Mouse (Mus musculus) liver, embryonic 13.5 days (tissue): ENCODE data around the gene Ubash3a. TPM values are rescaled to one million over a fixed set of nuclear protein-coding genes. Genes with fewer than 3 reads are reported as not detected.

ENCODE experiments used
- ATAC-seq: fragments of 200-750 bp; cut with Nextera tagmentation; 2 replicates; pipeline ENCODE4 v1.8.0; 2017; ENCODE audit warnings: low read depth, mild to moderate bottlenecking, moderate number of reproducible peaks, moderate library complexity
- DNase-seq: peaks from one replicate; pipeline ENCODE4 v3.0.0; 2022
- H3K27ac ChIP-seq: fragments of 300-500 bp; sonication (generic); 2 replicates; pipeline ENCODE4 v1.5.1; 2015; ENCODE audit warnings: moderate library complexity, mild to moderate bottlenecking, inconsistent platforms
- H3K27me3 ChIP-seq: fragments of 300-500 bp; sonication (generic); 2 replicates; pipeline ENCODE4 v1.6.1; 2015; ENCODE audit warnings: mild to moderate bottlenecking, inconsistent platforms
- H3K36me3 ChIP-seq: fragments of 300-500 bp; sonication (generic); 2 replicates; pipeline ENCODE4 v1.6.1; 2015; ENCODE audit warnings: mild to moderate bottlenecking, inconsistent platforms
- H3K4me1 ChIP-seq: fragments of 300-500 bp; sonication (generic); replicated peaks from 2 replicates; pipeline ENCODE4 v1.6.1; 2015; ENCODE audit warnings: inconsistent platforms
- H3K4me2 ChIP-seq: fragments of 300-500 bp; sonication (generic); 2 replicates; pipeline ENCODE4 v1.6.1; 2015; ENCODE audit warnings: inconsistent platforms, mild to moderate bottlenecking, moderate library complexity
- H3K4me3 ChIP-seq: fragments of 300-500 bp; sonication (generic); replicated peaks from 2 replicates; pipeline ENCODE4 v1.5.1; 2015; ENCODE audit warnings: mild to moderate bottlenecking, inconsistent platforms
- H3K9ac ChIP-seq: fragments of 300-500 bp; sonication (generic); 2 replicates; pipeline ENCODE4 v1.6.1; 2015; ENCODE audit warnings: mild to moderate bottlenecking, inconsistent platforms
- H3K9me3 ChIP-seq: fragments of 300-500 bp; sonication (generic); replicated peaks from 2 replicates; pipeline ENCODE4 v1.6.1; 2016; ENCODE audit warnings: inconsistent platforms
- WGBS: fragments of 180-500 bp; shearing (Covaris S2); methylation state at CpG from one replicate; pipeline ENCODE4 v1.1.7; 2015; ENCODE audit not compliant: insufficient replicate concordance; 5-methylcytosine and 5-hydroxymethylcytosine counted together
- polyA plus RNA-seq: library from polyadenylated mRNA; unstranded; fragments of >200 nt; fragmentation: Nextera tagmentation; extraction: Ambion mirVana; gene quantifications from 2 replicates; pipeline ENCODE4 v1.2.1, GENCODE M21; 2015

Ubash3a gene
- polyA plus RNA-seq, 1 experiment from 2014 or later, result 18.8 TPM

- H3K9me3 ChIP-seq, result no peaks in the 10 kb centered on the region
- H3K9ac ChIP-seq, result no peak overlapping the region
- H3K4me2 ChIP-seq, result no peak overlapping the region
- peaks cover 1% of the 10 kb centered on the region; the same call in 1 of the 2 replicates for H3K27me3 ChIP-seq
- DNase-seq, result no peak
- no peak overlapping the region for H3K27ac ChIP-seq
- H3K4me3 ChIP-seq, result no peak overlapping the region
- no peaks in the 10 kb centered on the region for H3K36me3 ChIP-seq
- H3K4me1 ChIP-seq, result 0 out of 2 replicates have a peak, but pooled peaks cover 4% of the 10 kb centered on the region
- 30% methylated on average over 7 of the region's 7 CpGs for WGBS
- no peak for ATAC-seq
These were observed 63.6 kb downstream of the Ubash3a start for GRCm38 (mm10) chr17:31271136-31271851.

- Histone ChIP-seq H3K4me1 (peaks cover 12% of the 10 kb centered on the region), H3K4me3 (no peak overlapping the region), H3K4me2 (no peak overlapping the region), H3K27ac (no peak overlapping the region), H3K9me3 (no peaks in the 10 kb centered on the region), H3K27me3 (peaks cover 8% of the 10 kb centered on the region; the same call in 1 of the 2 replicates), H3K36me3 (no peaks in the 10 kb centered on the region), H3K9ac (no peak overlapping the region)
- no peak for DNase-seq
- WGBS, result 73% methylated on average over 9 of the region's 9 CpGs
- no peak for ATAC-seq
These were observed 64.9 kb downstream of the Ubash3a start for GRCm38 (mm10) chr17:31272416-31273165.

- Histone ChIP-seq H3K4me1 (peaks cover 12% of the 10 kb centered on the region), H3K36me3 (no peaks in the 10 kb centered on the region), H3K27me3 (peaks cover 8% of the 10 kb centered on the region; the same call in 1 of the 2 replicates), H3K9ac (no peak overlapping the region), H3K27ac (no peak overlapping the region), H3K9me3 (no peaks in the 10 kb centered on the region), H3K4me2 (no peak overlapping the region), H3K4me3 (no peak overlapping the region)
- no peak for DNase-seq
- ATAC-seq, result no peak
- WGBS, result 72% methylated on average over 8 of the region's 8 CpGs
These were observed 66.0 kb downstream of the Ubash3a start for GRCm38 (mm10) chr17:31273631-31274030.

- Histone ChIP-seq H3K27ac (no peak overlapping the region), H3K4me3 (no peak overlapping the region), H3K36me3 (no peaks in the 10 kb centered on the region), H3K9me3 (no peaks in the 10 kb centered on the region), H3K9ac (no peak overlapping the region), H3K27me3 (peaks cover 8% of the 10 kb centered on the region; the same call in 1 of the 2 replicates), H3K4me1 (peaks cover 19% of the 10 kb centered on the region), H3K4me2 (no peak overlapping the region)
- DNase-seq (no peak), ATAC-seq (no peak)
- 36% methylated on average over 6 of the region's 6 CpGs for WGBS
These were observed 67.5 kb downstream of the Ubash3a start for GRCm38 (mm10) chr17:31275181-31275580.

GRCm38 (mm10) chr17:31276207-31276921 lies 68.7 kb downstream of the Ubash3a start:
- Histone ChIP-seq H3K27ac (no peak overlapping the region), H3K9ac (no peak overlapping the region), H3K4me3 (peak overlapping the region; percentile 48), H3K27me3 (peaks cover 8% of the 10 kb centered on the region; the same call in 1 of the 2 replicates), H3K4me1 (peaks cover 22% of the 10 kb centered on the region), H3K9me3 (no peaks in the 10 kb centered on the region), H3K4me2 (peak overlapping the region; percentile 66), H3K36me3 (no peaks in the 10 kb centered on the region)
- 34% methylated on average over 9 of the region's 9 CpGs for WGBS
- ATAC-seq (no peak), DNase-seq (no peak)

GRCm38 (mm10) chr17:31276922-31277918 lies 69.5 kb downstream of the Ubash3a start, which contains the start of gene Rsph1:
Gene Rsph1 (minus strand): TSS chr17:31277383.
- H3K27me3 ChIP-seq, result peaks cover 8% of the 10 kb centered on the region; the same call in 1 of the 2 replicates
- peak; percentile 58 for ATAC-seq

GRCm38 (mm10) chr17:31277931-31278330 lies 70.3 kb downstream of the Ubash3a start:
- no peak overlapping the region for H3K4me3 ChIP-seq
- DNase-seq, result no peak
- ATAC-seq, result no peak
- no peaks in the 10 kb centered on the region for H3K36me3 ChIP-seq
- H3K27ac ChIP-seq, result no peak overlapping the region
- no peaks in the 10 kb centered on the region for H3K9me3 ChIP-seq
- peaks cover 22% of the 10 kb centered on the region for H3K4me1 ChIP-seq
- no peak overlapping the region for H3K9ac ChIP-seq
- H3K27me3 ChIP-seq, result peaks cover 8% of the 10 kb centered on the region; the same call in 1 of the 2 replicates
- 58% methylated on average over 4 of the region's 4 CpGs for WGBS
- no peak overlapping the region for H3K4me2 ChIP-seq

More at GRCm38 (mm10) chr17:31276922-31277918, 69.5 kb downstream of the Ubash3a start, which contains the start of gene Rsph1:
- H3K9me3 ChIP-seq, result no peaks in the 10 kb centered on the region
- H3K36me3 ChIP-seq, result no peaks in the 10 kb centered on the region
- peak within 1 kb of the TSS; percentile 66 for H3K4me2 ChIP-seq
- H3K27ac ChIP-seq, result no peak within 1 kb of the TSS
- H3K4me3 ChIP-seq, result peak within 1 kb of the TSS; percentile 48
- peak; percentile 53 for DNase-seq
- H3K9ac ChIP-seq, result no peak within 1 kb of the TSS
- peaks cover 22% of the 10 kb centered on the region for H3K4me1 ChIP-seq
- 10% methylated on average over 44 of the region's 44 CpGs for WGBS

- peaks cover 8% of the 10 kb centered on the region; the same call in 1 of the 2 replicates for H3K27me3 ChIP-seq
- ATAC-seq (no peak), DNase-seq (no peak)
- H3K9ac ChIP-seq, result no peak overlapping the region
- H3K9me3 ChIP-seq, result no peaks in the 10 kb centered on the region
- H3K36me3 ChIP-seq, result no peaks in the 10 kb centered on the region
- no peak overlapping the region for H3K4me3 ChIP-seq
- no peak overlapping the region for H3K4me2 ChIP-seq
- H3K27ac ChIP-seq, result no peak overlapping the region
- 48% methylated on average over 9 of the region's 9 CpGs for WGBS
- H3K4me1 ChIP-seq, result peaks cover 22% of the 10 kb centered on the region
These were observed 71.9 kb downstream of the Ubash3a start for GRCm38 (mm10) chr17:31279541-31279940.

- Histone ChIP-seq H3K27me3 (peaks cover 8% of the 10 kb centered on the region; the same call in 1 of the 2 replicates), H3K36me3 (no peaks in the 10 kb centered on the region), H3K27ac (no peak overlapping the region), H3K9ac (no peak overlapping the region), H3K4me3 (no peak overlapping the region), H3K4me2 (no peak overlapping the region), H3K4me1 (peaks cover 22% of the 10 kb centered on the region), H3K9me3 (no peaks in the 10 kb centered on the region)
- no peak for ATAC-seq
- WGBS, result 17% methylated on average over 6 of the region's 6 CpGs
- no peak for DNase-seq
These were observed 72.6 kb downstream of the Ubash3a start for GRCm38 (mm10) chr17:31280269-31280668.
